Mouse (Mus musculus) megakaryocyte progenitor cell, adult 5-6 weeks (primary cell): ENCODE results near the gene AY358078. TPM values are rescaled to one million over a fixed set of nuclear protein-coding genes. Genes with fewer than 3 reads are reported as not detected.

Source experiments
- ATAC-seq: replicated peaks from 2 replicates; pipeline ENCODE4 v1.8.0; 2016; ENCODE audit warnings: mild to moderate bottlenecking, moderate TSS enrichment, inconsistent platforms; ENCODE audit not compliant: poor library complexity
- total RNA-seq, 2 experiments: library from RNA; stranded (forward) in 1 of 2; stranded (reverse) in 1 of 2; fragments of 157-497, 149-512 nt in 1 of 2; fragments of 200-1000 nt in 1 of 2; gene quantifications; 2 replicates each; pipeline versions ENCODE4 v1.2.3 to v1.2.4; 2015 to 2017

AY358078 gene
- total RNA-seq (2015) (not detected in 2 replicates), total RNA-seq (2017) (not detected in 2 replicates)

- ATAC-seq: no peak
These were observed at the start of gene AY358078 for GRCm38 (mm10) chr14:51799746-51800145. Gene AY358078, plus strand, starts transcription at chr14:51800046.

- no peak for ATAC-seq
These were observed 43.9 kb upstream of the AY358078 start for GRCm38 (mm10) chr14:51755944-51756343.

DNA sequence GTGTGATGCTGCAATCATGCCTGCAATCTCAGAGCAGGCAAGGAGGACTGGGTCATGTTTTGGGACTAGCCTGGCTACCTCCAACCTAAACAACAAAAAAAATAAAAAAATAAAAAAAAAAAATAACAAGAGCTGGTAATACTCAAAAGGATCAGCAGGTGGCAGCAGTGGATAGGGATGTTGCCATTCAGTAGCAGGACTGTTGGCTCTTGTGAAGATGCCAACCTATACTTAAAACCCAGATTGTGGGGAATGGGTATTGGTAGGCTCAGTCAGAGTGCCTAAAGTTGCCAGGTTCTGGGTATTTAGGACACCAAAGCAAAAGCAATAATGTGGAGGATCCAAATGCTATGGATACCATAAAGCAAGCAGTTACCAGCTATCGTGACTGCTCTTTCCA lies 28.5 kb upstream of the AY358078 start:
- peak; percentile 93 for ATAC-seq

DNA sequence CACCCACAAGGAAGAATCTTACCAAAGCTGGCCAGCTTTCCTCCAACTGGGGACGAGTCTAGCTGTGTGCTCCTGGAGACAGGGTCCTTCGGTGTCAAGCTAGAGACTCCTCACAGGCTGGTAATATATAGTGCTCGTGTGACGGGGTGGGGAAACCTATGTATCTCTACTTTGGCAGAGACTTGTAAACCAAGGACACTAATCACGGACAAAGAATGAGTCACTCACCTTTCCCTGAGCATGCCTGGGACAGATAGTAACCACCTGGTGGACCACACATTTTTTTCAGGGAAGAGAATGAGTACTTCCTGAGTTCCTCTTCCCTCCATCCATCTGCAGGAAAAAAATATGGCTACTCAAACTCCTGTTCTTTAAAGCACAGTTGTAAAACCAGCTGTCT lies 26.4 kb upstream of the AY358078 start, which contains the start of gene Ang4:
TSS of gene Ang4 (minus strand) at position 101 of the 400 bp plus-strand sequence.
- ATAC-seq: no peak

- ATAC-seq: no peak
These were observed 22.1 kb upstream of the AY358078 start for GRCm38 (mm10) chr14:51777791-51778190.

GRCm38 (mm10) chr14:51778865-51779481 lies 20.9 kb upstream of the AY358078 start:
- ATAC-seq: no peak

DNA sequence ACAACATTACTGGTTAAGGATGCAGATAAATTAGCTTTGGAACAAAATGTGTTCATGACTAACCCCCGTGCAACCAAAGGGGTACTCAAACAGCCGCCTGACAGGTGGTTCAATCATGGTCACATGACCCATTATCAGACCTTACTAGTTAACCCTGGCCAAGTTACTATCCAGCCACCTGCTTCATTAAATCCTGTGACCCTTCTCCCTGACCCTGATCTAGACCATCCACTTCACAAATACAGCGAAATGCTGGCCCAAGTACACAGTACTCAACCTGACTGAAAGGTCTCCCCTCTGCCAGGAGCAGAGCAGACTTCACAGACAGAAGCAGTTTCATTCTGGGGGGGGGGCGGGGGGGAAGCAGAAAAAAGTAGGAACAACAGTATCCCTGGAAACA lies 13.5 kb upstream of the AY358078 start:
- no peak for ATAC-seq

DNA sequence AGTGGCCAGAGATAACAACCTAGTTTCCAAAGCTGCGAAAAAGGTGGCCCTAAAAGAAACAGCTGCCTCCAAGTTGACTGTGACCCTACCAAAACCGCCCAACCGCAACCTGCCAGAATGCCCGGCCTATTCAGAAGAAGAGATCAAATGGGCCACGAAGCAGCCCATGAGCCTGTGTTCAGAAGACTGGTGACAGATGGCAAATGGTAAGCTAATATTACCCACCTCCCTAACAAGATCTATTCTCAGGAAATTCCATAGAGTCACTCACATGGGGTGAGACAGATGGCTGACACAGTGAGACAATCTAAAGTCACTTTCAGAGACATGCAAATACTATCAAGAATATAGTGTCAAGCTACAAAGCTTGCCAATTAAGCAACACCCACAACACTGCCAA lies 12.8 kb upstream of the AY358078 start:
- ATAC-seq: no peak

- 0 out of 2 replicates have a peak, but pooled peaks have one; percentile 42 for ATAC-seq
These were observed 10.7 kb upstream of the AY358078 start for GRCm38 (mm10) chr14:51789196-51789595.

DNA sequence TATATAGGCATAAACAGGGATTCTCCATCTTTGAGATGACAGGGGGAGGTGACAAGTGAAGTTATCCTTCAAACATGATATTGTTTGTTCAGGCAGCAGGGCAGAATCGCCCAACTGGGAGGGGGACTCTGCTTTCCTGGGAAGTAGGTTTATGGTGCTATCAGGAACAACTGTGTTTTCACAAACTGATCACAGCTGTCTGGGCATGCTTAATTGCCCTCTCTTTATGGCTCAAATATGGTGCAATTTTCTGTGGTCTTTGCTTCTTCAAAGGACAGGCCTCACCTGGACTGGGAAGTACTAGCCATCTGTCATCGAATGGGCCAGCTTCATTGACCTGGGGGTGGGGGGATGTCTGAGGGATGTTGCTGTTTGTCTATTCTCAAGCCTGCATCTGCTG lies 5.7 kb upstream of the AY358078 start:
- no peak for ATAC-seq

- ATAC-seq: 0 out of 2 replicates have a peak, but pooled peaks have one; percentile 20
These were observed 26.8 kb downstream of the AY358078 start for GRCm38 (mm10) chr14:51826625-51827024.

DNA sequence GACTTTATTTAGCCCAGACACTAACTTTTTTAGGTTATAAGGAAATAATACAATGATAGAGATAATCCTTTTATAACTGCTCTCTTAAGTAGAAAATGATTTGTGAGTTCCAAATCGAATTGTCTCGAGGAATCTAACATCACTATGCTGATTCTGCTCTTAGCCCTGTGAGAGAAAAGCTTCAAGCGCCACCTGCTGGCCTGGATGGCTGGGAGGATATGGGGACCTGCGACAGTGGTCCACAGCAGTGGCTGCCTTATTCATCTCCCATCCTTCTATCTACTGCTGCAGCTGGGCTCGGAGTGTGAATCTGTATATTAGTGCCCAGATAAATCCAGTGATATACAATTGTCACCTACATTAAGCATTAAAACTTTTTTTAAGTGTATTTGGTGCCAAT lies 28.0 kb downstream of the AY358078 start:
- ATAC-seq: peak; percentile 90

- no peak for ATAC-seq
These were observed 29.3 kb downstream of the AY358078 start for GRCm38 (mm10) chr14:51829188-51829587.

- ATAC-seq: peak; percentile 64; the same call in 1 of the 2 replicates
These were observed 38.6 kb downstream of the AY358078 start for GRCm38 (mm10) chr14:51838480-51838879.

DNA sequence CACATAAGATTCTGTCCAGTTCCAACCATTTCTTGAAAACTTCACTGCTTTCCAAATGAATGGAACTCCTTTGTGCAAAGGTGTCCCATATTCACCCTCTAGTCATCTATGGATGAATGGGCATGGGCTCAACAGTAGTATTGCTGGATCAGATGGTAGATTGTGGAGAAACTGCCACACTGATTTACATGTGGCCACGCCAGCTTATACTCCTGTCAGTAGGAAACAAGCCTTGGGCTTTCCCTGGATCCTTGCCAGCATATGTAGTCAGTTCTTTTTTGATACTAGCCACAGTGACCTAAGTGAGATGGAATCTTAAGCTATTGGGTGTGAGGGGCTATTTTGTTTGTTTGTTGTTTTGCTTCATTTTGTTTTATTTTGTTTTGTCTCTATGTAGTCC lies 42.4 kb downstream of the AY358078 start:
- no peak for ATAC-seq

DNA sequence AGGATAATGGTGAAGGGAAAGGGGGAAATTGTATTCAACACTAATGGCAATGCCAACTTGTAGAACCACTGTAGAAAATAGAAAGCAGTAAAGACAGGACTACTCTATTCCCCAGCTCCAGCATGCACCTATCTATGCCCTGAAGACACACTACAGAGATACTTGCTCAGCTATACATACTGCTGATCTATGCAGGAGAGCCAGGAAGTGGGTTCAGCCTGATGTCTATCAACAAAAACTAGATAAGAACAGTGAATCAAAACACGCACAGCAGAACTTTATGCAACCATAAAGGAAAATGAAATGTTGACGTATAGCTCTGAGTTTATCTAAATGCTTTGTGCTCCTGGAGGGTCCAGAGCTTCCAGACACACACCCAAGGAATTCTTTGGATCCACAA lies 42.9 kb downstream of the AY358078 start:
- no peak for ATAC-seq

DNA sequence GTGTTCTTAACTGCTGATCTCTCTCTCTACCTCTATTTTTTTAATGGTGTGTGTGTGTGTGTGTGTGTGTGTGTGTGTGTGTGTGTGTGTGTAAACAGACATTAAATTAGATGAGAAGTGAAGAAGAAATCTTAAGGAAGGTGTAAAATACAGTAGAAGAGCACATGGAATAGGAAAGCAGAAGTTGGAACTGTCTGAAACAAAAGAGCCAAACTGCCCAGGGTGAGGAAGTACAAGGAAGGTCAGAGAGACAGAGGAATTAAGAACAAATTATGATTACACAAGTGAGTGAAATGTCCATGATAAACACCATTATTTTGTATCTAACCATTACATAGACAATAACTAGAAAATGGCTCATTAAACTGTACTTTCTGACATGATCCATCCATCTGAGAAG lies 44.0 kb downstream of the AY358078 start:
- peak; percentile 65 for ATAC-seq

GRCm38 (mm10) chr14:51846566-51846965 lies 46.7 kb downstream of the AY358078 start:
- no peak for ATAC-seq

GRCm38 (mm10) chr14:51851006-51851405 lies 51.2 kb downstream of the AY358078 start:
- peak; percentile 71 for ATAC-seq

GRCm38 (mm10) chr14:51853399-51853798 lies 53.6 kb downstream of the AY358078 start, which contains the start of gene Ear6:
Gene Ear6, plus strand, starts transcription at chr14:51853699.
- no peak for ATAC-seq

DNA sequence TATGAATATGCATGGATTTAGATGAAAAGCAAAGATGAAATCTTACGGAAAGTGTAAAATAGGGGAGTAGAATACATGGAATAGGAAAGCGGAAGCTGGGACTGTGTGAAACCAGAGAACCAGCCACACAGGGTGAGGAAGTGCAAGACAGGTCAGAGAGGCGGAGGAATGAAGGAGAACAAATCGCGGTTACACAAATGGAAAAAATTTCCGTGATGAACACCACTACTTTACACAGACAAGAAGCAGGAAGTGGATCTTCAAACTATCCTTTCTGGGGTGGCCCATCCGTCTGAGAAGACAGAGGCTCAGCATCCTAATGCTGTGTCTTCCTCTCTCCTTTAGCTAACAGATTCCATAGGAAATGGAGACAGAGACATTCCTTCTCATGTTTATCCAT lies 55.4 kb downstream of the AY358078 start:
- peak; percentile 50; the same call in 1 of the 2 replicates for ATAC-seq

GRCm38 (mm10) chr14:51863603-51864002 lies 63.8 kb downstream of the AY358078 start:
- peak; percentile 60; the same call in 1 of the 2 replicates for ATAC-seq

DNA sequence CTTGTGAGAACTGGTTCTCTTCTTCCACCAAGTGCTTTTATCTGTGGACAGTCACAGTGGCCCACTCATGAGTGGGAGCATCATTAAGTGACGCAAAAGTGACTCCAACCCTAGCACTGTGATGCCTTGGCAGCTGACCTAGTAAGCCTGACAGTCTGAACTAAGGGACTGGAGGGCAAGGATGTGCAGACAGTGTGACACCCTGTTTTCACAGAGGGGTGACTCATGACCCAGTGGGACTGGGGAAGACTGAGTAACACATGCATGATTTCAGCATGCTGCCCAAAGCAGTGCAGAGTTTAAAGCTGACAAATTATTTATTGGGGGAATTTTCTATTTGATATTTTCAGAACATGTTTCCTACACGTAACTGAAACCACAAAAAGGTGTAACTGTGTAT lies 70.9 kb downstream of the AY358078 start:
- ATAC-seq: no peak
